Mouse (Mus musculus) c-Kit-positive CD71-positive TER-119-negative erythroid progenitor cells, embryonic 14.5 days (primary cell): ENCODE data around the gene Rorb.

Experiments
- DNase-seq: peaks from one replicate; pipeline ENCODE4 v3.0.0-alpha.2; 2013; ENCODE audit warnings: low read depth

Rorb gene

DNA sequence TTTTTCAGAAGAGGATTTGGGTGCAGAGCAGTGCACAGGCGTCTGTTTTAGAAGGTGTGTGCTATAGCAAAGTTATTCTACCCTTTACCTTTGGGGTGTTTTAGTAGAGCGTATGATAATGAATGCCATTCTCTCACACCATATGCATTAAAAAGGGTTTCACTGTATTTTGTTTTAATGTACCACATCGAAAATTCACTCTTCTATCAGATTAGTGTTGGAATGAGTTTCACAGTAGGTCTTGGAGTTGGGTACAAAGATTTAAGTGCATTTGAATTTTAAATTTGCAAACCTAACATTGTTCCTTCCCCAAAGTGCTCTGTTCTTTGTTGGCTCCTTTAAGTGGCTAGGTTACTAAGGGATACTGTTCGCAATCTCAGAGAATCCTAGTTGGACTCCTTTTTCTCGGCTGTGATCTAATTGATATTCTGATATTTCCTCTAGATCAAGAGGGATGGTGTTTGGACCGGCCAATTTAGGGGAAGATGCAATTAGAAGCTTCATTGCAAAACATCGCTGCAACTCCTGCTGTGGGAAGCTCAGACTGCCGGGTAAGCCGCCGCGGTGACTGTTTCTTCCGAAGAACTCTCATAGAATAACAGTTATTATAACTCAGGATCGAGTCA, 222.4 kb downstream of the Rorb start:
- no peak for DNase-seq

DNA sequence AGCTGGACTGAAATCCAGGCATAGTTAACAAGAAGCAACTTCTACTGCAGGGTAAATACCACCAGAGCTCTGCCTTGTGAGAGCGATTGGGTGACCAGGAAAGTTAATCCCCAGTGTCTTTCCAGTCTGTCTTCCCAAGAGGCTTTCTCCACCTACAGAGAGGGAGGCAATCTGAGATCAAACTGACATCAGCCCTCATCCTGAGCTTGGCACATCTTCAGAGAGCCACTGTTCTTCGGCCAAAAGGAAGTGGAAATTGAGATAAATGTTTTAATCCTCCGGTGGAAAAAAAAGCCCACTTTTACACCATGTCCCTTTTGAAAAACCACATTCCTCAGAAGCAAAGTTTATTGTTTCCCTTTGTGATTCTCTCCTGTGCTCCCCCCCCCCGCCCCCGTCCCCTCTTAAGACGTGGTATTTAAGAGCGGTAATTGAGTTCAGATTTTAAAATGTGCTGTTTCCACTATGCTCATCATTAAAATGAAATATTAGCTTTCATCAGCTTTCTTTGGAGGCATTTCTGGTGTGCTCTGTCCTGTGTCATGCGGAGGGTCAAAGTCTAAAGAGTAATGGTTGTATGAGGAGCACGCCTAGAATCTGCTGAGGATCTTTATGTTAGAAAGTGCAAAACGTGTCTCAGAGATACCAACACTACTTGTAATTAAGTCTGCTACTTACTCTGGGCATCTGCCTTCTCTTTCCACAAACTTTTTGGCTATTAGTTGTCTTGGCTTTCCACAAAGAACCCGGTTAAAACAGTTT, 223.2 kb downstream of the Rorb start:
- DNase-seq: no peak

DNA sequence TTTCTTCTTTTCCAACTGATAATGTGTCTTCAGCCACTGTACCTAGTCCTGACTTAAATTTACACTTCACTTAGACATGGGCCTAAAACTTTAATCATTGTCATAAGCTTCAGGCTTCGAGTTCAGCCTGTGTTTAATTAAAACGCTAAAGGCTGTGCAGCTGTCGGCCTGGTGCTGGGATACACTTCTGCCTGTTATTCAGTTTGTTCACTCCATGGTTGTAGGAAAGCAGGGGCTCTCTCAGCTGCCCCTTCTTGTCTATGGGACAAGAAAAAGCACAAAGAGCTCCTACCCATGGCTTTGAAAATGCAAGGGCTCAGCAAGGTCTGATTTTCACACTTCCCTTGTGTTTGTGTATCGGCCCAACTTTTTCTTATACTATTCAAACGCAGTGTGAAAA, 229.8 kb downstream of the Rorb start:
- no peak for DNase-seq
